Mouse (Mus musculus) Patski (cell line): Measurements from ENCODE around the gene Atp8a1. TPM values are rescaled to one million over a fixed set of nuclear protein-coding genes. Genes with fewer than 3 reads are reported as not detected.
A peak's percentile ranks its signal among the peaks of the same experiment; 100 is the strongest.

Source experiments
- ATAC-seq: fragments of 100-300 bp; one replicate; pipeline ENCODE4 v1.8.0; 2021
- CTCF ChIA-PET: fragments of 350-600 bp; sonication (Branson Sonifier 250); formaldehyde crosslinking; loops from one replicate; lab custom pipeline; 2022; ENCODE audit warnings: inconsistent platforms; lab: Charles Lee
- POLR2A ChIA-PET: fragments of 350-600 bp; sonication (Branson Sonifier 250); formaldehyde crosslinking; loops from one replicate; lab custom pipeline; 2022; ENCODE audit warnings: antibody characterized with exemption, inconsistent platforms; lab: Charles Lee
- DNase-seq: peaks from one replicate; pipeline ENCODE4 v3.0.0-alpha.2; 2011; ENCODE audit warnings: low read depth, low spot score
- H3K27me3 ChIP-seq: fragments of 371-371 bp; one replicate; pipeline ENCODE4 v1.5.1; 2021
- CTCF ChIP-seq: fragments of 100-300 bp; IDR thresholded peaks from one replicate; pipeline ENCODE4 v1.5.1; 2021
- in situ Hi-C: fragments of 300-500 bp; cut with MboI; formaldehyde crosslinking; loops from 3 replicates; pipeline ENCODE4 v1.11.1; 2018; ENCODE audit warnings: low pct_unique_long_range_greater_than_20kb, mixed read lengths
- polyA plus RNA-seq: library from polyadenylated mRNA; unstranded; gene quantifications from one replicate; pipeline ENCODE4 v1.2.3, GENCODE M21; 2021

Atp8a1 gene
- polyA plus RNA-seq, 1 experiment from 2014 or later: 1.8 TPM

DNA sequence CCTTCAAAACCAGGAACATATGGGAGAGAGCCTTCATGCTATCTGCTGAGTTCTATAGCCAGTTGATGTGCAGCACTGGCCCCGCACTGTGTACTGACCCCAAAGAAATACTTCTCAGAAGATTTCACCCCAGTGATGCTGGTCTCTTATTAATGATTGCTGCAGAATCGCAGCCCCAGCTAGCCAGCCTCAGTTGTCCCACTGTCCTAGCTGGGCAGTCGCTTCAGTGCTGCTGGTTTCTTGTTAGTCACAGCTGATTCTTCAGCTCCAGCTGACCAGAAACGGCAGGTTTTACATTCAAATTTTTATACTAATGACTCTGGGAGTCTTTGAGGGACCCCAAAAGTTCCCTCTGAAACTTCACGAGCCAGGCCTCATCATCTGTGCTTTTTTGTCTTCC, 197.2 kb downstream of the Atp8a1 start:
- in situ Hi-C loops: no loop called here
- no peaks in the 10 kb centered on the region for H3K27me3 ChIP-seq
- no peak for TF ChIP-seq CTCF
- DNase-seq: no peak
- no peak for ATAC-seq
- ChIA-PET POLR2A (no interaction called here), CTCF (no interaction called here)

DNA sequence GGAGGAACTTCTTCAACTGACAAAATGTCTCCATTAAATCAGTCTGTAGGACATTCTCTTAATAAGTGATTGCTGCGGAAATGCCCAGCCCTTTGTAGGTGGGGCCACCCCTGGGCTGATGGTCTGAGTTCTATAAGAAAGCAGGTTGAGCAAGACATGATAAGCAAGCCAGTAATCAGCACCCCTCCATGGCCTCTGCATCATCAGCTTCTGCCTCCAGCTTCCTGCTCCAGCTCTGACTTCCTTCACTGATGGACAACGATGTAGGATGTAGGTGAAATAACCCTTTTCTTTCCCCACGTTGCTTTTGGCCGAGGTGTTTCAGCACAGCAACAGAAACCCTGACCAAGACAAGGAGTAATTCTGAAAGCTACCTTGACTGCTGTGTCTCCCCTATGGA, 198.1 kb downstream of the Atp8a1 start:
- ATAC-seq: no peak
- POLR2A ChIA-PET: no interaction called here

DNA sequence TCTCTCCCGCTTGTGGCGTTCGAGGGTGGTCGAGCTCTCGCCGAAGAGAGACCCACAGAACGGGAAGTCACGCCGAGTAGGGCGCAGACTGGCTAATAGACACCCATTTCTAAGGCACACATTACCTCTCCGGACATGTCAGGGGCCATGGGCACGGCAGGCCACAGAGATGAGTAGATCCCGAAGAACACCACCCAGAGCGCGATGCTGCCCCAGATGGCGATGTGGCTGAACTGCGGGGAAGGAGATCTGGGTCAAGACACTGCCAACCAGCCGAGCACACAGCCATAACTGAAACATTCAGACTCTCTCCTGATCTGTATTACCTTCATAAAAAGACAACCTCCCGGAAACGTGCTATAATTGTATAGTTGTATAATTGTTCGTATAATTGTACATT, 199.7 kb downstream of the Atp8a1 start:
- in situ Hi-C loops: no loop called here
- ChIA-PET POLR2A (no interaction called here), CTCF (no interaction called here)
- DNase-seq (no peak), ATAC-seq (no peak)
- peak; percentile 21 for TF ChIP-seq CTCF
- H3K27me3 ChIP-seq: no peaks in the 10 kb centered on the region

More for the DNA sequence above, 198.1 kb downstream of the Atp8a1 start:
- no peaks in the 10 kb centered on the region for H3K27me3 ChIP-seq
- CTCF ChIA-PET: interaction anchor here (1.1 kb wide), 1 partner anchor 11 kb away, joined by 4 read pairs; no protein-coding TSS in a partner anchor
- TF ChIP-seq CTCF: no peak
- in situ Hi-C loops: no loop called here
- no peak for DNase-seq

DNA sequence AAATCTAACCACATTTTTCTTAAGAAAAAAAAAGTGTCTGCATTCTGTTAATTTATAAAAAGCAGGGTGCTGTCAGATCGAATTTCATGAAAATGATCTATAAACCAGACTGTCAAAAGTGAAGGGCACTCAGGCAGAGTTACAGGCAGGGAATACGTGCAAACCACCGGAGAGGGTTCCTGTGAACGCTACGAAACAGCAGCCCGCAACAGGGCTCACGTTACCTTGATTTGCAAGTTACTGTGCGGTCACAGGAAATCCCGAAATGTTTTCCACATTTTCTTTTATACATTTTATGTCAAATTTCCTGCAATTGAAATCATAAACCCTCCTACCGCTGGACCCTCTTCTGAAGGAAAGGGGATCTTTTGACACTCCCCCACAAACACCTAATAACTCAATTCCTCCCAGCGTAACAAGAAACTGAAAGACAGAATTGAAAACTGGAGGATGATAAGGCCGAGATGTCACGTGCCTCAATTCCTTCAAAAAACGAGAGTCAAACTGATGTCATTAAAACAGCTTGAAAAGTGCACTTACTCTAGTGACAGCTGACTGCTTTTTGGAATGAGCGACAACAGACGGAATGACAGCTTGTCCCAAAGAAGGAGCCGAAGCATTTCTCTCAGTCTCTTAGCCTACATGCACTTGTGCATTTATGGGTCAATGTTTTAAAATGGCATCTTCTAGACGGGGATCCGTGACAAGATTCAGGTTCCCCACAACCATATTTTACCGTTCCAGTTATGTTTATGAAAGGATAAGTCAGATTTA, 200.3 kb downstream of the Atp8a1 start:
- POLR2A ChIA-PET: no interaction called here
- CTCF ChIA-PET: no interaction called here
- in situ Hi-C loops: no loop called here
- TF ChIP-seq CTCF: no peak
- ATAC-seq (no peak), DNase-seq (no peak)
- no peaks in the 10 kb centered on the region for H3K27me3 ChIP-seq

DNA sequence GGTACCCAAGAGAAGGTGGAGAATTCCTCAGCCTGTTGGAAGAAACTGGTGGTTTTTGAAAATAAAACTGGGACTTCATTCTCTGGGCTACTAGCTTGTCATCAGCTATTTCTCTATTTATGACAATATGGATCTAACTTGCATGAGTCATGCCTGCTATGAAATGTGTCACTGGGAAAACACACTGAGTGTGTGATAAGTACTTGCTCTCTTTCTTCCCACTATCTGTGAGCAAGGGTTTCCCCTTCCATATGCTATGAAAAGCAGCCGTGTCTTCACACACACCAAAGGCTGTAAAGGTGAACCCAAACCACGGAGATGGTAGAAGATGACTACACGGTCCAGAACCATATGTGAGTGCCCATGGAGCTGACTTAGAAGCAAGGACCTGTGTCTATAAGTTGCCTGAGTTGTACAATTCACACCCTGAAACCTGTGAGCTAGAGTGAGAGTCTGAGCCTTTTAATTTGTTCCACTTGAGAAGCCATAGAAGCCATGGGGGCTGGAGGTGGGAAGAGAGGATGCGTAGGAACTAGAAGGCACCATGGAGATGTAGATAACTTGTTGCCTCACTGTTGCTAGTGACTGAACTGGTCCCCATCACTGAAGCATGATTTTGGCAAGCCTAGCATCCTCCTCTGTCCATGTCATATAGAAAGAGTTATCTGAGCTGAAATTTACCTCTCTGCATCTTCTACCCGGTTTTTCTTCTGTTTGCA, 203.5 kb downstream of the Atp8a1 start:
- ATAC-seq (no peak), DNase-seq (no peak)
- CTCF ChIA-PET: interaction anchor here (0.8 kb wide), 1 partner anchor 13 kb away, joined by 3 read pairs; no protein-coding TSS in a partner anchor
- in situ Hi-C loops: no loop called here
- H3K27me3 ChIP-seq: no peaks in the 10 kb centered on the region
- no peak for TF ChIP-seq CTCF
- POLR2A ChIA-PET: no interaction called here

DNA sequence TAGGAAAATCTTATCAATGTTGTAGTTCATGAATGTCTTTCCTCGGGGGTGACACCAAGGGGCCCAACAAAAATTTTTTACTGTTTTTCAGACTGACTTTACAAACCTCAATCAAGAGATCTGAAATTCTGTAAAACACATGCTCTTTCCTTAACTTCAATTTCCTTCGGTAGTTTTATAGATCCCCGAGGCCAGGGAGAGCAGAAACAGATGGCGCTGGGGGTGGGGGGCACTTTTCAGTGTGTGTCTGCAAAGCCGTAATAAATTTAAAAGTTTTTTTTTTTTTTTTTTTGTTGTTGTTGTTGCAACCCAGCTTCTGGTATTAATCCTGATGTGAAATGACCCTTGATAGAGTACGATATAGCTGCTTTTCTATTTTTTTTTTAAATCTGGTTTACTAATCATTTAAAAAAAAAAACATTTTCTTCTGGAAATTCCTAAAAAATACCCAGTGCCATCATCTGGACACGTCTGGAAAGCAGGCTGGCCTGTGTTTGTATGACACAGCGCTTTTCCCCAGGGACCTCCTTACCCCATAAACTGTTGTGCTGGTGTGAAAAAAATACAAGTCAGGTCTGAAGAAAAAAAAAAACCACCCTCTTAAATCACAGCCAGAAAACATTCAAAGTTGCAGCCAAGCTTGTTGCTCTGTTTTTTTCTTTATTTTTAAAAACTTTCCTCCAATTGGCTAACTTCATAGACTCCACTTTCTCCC, 205.7 kb downstream of the Atp8a1 start:
- POLR2A ChIA-PET: interaction anchor here (0.6 kb wide), 1 partner anchor 379 kb away, joined by 9 read pairs; no protein-coding TSS in a partner anchor
- ATAC-seq (no peak), DNase-seq (no peak)
- no peaks in the 10 kb centered on the region for H3K27me3 ChIP-seq
- CTCF ChIA-PET: no interaction called here
- TF ChIP-seq CTCF: no peak
- in situ Hi-C loops: no loop called here

DNA sequence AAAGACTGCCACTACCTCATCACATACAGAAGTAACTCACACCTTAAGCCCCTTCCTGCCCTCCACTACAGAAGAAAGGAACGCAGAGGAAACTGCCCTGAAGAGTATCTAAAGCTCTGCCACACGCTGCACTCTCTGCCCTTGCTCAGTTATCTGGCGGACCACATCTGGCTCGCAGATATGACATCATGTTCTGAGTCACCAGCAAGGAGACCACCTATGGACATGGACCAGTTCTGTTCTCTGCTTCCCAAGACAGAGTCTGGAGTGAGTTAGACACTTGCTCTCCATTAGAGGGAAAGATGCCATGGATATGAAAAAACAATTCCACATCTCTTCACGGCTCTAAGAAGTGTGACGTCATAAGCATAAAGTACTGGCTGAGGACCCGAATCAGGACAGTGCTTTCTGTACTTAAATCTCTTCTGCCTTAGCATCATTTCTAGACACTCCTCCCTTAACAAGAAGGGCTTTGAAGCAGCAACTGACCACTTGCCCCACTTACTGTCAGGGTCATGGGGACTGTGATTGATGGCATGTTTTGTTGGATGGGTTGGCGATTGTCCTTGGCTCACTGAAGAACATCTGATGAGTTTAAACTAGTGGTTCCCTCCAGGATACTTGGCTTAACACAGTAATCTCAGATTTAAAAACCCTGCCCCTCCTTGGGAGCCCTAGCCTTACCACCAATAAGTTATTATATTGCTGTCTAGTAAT, 206.5 kb downstream of the Atp8a1 start:
- in situ Hi-C loops: no loop called here
- no peaks in the 10 kb centered on the region for H3K27me3 ChIP-seq
- no peak for TF ChIP-seq CTCF
- CTCF ChIA-PET: no interaction called here
- ATAC-seq (no peak), DNase-seq (no peak)
- POLR2A ChIA-PET: interaction anchor here (0.6 kb wide), 1 partner anchor 380 kb away, joined by 9 read pairs; no protein-coding TSS in a partner anchor

DNA sequence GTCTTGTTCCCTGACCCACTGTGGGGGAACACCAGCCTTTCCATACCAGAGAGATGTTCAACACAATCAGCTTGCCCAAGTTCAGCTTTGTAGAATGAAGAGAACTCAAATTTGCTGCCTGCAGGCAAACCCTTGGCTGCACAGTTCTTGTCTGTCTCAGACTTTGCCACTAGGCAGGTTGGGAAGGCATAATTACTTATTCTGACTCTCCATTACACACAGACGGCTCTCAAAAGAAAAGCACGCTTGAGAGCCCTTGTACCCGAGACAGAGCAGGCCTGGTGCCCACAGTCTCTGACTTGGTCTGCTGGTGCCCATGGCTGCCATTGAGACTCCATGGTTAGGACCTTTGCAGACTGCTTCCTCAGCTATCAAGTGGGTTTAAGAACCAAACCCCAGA, 212.9 kb downstream of the Atp8a1 start:
- DNase-seq (no peak), ATAC-seq (no peak)
- no peaks in the 10 kb centered on the region for H3K27me3 ChIP-seq
- CTCF ChIA-PET: no interaction called here
- POLR2A ChIA-PET: no interaction called here
- in situ Hi-C loops: no loop called here
- no peak for TF ChIP-seq CTCF

DNA sequence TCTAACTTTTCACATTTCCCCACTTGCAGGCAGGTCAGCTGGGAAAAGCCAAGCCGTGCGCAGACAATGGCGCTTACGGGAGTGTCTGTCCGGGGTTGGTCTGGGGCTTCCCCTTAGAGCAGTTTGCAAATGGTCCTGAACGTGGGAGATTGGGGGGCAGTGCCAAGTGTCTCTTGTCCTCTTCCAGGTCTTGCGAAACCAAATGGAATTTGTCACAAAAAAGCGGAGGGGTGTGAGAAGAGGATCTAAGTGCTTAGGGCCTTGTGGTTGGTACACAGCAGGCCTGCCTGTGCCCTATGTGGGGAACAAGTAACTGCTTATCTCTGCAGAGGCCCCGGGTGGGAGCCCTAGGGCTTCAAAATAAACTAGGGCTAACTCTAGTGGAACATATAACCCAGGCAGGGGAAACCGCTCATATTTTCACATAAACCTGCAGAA, 213.4 kb downstream of the Atp8a1 start:
- in situ Hi-C loops: no loop called here
- ATAC-seq: no peak
- no peak for DNase-seq

DNA sequence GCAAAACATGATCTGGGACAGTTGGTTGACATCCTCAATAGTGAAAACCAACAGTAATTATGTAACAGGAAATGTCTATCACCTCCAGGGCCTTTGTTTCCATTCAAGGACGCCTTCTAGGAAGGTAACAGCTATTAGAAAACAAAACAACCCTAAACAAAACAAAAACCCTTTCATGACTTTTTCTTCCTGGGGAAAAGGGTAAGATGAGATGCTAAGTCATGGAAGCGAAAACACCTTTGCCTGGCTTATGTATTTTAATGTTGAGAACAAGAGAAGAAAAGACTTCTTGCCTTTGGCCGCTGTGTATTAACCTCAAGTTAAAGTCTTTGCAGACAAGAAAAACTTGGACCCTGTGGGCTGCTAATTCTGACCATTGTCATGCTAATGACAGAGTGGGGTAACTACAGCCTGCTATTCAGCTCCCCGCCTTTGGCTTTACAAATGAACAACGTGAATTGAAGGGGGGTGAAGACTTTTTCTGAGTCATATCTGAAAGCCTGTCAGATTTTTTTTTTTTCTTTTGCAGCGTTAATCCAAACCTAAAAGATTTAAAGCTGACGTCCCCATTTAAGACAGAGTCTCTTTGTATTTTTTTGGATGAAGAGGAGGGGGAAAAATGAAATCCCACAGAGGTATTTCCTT, 214.0 kb downstream of the Atp8a1 start:
- ChIA-PET POLR2A (no interaction called here), CTCF (no interaction called here)
- TF ChIP-seq CTCF: no peak
- DNase-seq (no peak), ATAC-seq (no peak)
- in situ Hi-C loops: no loop called here
- no peaks in the 10 kb centered on the region for H3K27me3 ChIP-seq

More for the DNA sequence above, 213.4 kb downstream of the Atp8a1 start:
- no peak for TF ChIP-seq CTCF
- ChIA-PET POLR2A (no interaction called here), CTCF (no interaction called here)
- no peaks in the 10 kb centered on the region for H3K27me3 ChIP-seq
